Mouse (Mus musculus) midbrain, embryonic 13.5 days (tissue): ENCODE measurements at regions not wholly inside any gene's neighbourhood (a gene's known extent, or its start where the extent isn't known, plus 50 kb on each side); places are given as distances from the start of the nearest gene placed in this dataset.

Source experiments
- ATAC-seq: fragments of 200-750 bp; cut with Nextera tagmentation; 2 replicates; pipeline ENCODE4 v1.8.0; 2017; ENCODE audit warnings: mild to moderate bottlenecking, moderate TSS enrichment, moderate library complexity
- H3K27ac ChIP-seq: fragments of 300-500 bp; sonication (generic); 2 replicates; pipeline ENCODE4 v1.5.1; 2015; ENCODE audit warnings: inconsistent platforms, mild to moderate bottlenecking, moderate library complexity
- H3K27me3 ChIP-seq: fragments of 300-500 bp; sonication (generic); 2 replicates; pipeline ENCODE4 v1.6.1; 2015; ENCODE audit warnings: mild to moderate bottlenecking, inconsistent platforms
- H3K36me3 ChIP-seq: fragments of 300-500 bp; sonication (generic); 2 replicates; pipeline ENCODE4 v1.6.1; 2015; ENCODE audit warnings: mild to moderate bottlenecking, inconsistent platforms
- H3K4me1 ChIP-seq: fragments of 300-500 bp; sonication (generic); replicated peaks from 2 replicates; pipeline ENCODE4 v1.6.1; 2015; ENCODE audit warnings: inconsistent platforms
- H3K4me2 ChIP-seq: fragments of 300-500 bp; sonication (generic); replicated peaks from 2 replicates; pipeline ENCODE4 v1.6.1; 2015; ENCODE audit warnings: moderate library complexity, mild to moderate bottlenecking, inconsistent platforms
- H3K4me3 ChIP-seq: fragments of 300-500 bp; sonication (generic); replicated peaks from 2 replicates; pipeline ENCODE4 v1.5.1; 2015; ENCODE audit warnings: mild to moderate bottlenecking, inconsistent platforms
- H3K9ac ChIP-seq: fragments of 300-500 bp; sonication (generic); replicated peaks from 2 replicates; pipeline ENCODE4 v1.6.1; 2015; ENCODE audit warnings: mild to moderate bottlenecking, inconsistent platforms
- H3K9me3 ChIP-seq: fragments of 300-500 bp; sonication (generic); 2 replicates; pipeline ENCODE4 v1.6.1; 2016; ENCODE audit warnings: mild to moderate bottlenecking, inconsistent platforms
- WGBS: fragments of 180-500 bp; shearing (Covaris S2); methylation state at CpG from one replicate; pipeline ENCODE4 v1.1.7; 2015; 5-methylcytosine and 5-hydroxymethylcytosine counted together

GRCm38 (mm10) chr12:92073209-92073608 is 224.3 kb upstream of the Sel1l start:
- Histone ChIP-seq H3K9me3 (no peaks in the 10 kb centered on the region), H3K36me3 (no peaks in the 10 kb centered on the region), H3K4me3 (no peak overlapping the region), H3K27me3 (no peaks in the 10 kb centered on the region), H3K27ac (no peak overlapping the region), H3K9ac (no peak overlapping the region), H3K4me2 (no peak overlapping the region), H3K4me1 (no peaks in the 10 kb centered on the region)
- WGBS: 81% methylated on average over 10 of the region's 10 CpGs
- no peak for ATAC-seq

GRCm38 (mm10) chr12:92062731-92063130 is 213.8 kb upstream of the Sel1l start:
- Histone ChIP-seq H3K4me1 (no peaks in the 10 kb centered on the region), H3K36me3 (no peaks in the 10 kb centered on the region), H3K9me3 (no peaks in the 10 kb centered on the region), H3K27ac (no peak overlapping the region), H3K9ac (no peak overlapping the region), H3K27me3 (no peaks in the 10 kb centered on the region), H3K4me3 (no peak overlapping the region), H3K4me2 (no peak overlapping the region)
- WGBS: 94% methylated on average over 4 of the region's 4 CpGs
- ATAC-seq: no peak

- H3K27me3 ChIP-seq: no peaks in the 10 kb centered on the region
- ATAC-seq: no peak
- no peak overlapping the region for H3K4me3 ChIP-seq
- 76% methylated on average over 1 of the region's 1 CpGs for WGBS
- no peaks in the 10 kb centered on the region for H3K4me1 ChIP-seq
- no peak overlapping the region for H3K4me2 ChIP-seq
- no peak overlapping the region for H3K9ac ChIP-seq
- H3K27ac ChIP-seq: no peak overlapping the region
- H3K9me3 ChIP-seq: no peaks in the 10 kb centered on the region
- H3K36me3 ChIP-seq: no peaks in the 10 kb centered on the region
Measured at GRCm38 (mm10) chr12:92040481-92040880, 191.5 kb upstream of the Sel1l start.

- Histone ChIP-seq H3K9ac (no peak overlapping the region), H3K9me3 (no peaks in the 10 kb centered on the region), H3K36me3 (no peaks in the 10 kb centered on the region), H3K27me3 (no peaks in the 10 kb centered on the region), H3K4me3 (no peak overlapping the region), H3K4me1 (no peaks in the 10 kb centered on the region), H3K4me2 (no peak overlapping the region), H3K27ac (no peak overlapping the region)
- 93% methylated on average over 2 of the region's 2 CpGs for WGBS
- no peak for ATAC-seq
Measured at GRCm38 (mm10) chr12:92029192-92029591, 180.2 kb upstream of the Sel1l start.

GRCm38 (mm10) chr12:92028354-92028753 is 179.4 kb upstream of the Sel1l start:
- H3K9me3 ChIP-seq: no peaks in the 10 kb centered on the region
- H3K4me3 ChIP-seq: no peak overlapping the region
- no peaks in the 10 kb centered on the region for H3K36me3 ChIP-seq
- no peak for ATAC-seq
- no peak overlapping the region for H3K9ac ChIP-seq
- H3K27me3 ChIP-seq: no peaks in the 10 kb centered on the region
- no peak overlapping the region for H3K4me2 ChIP-seq
- H3K27ac ChIP-seq: no peak overlapping the region
- WGBS: 95% methylated on average over 7 of the region's 7 CpGs
- no peaks in the 10 kb centered on the region for H3K4me1 ChIP-seq

GRCm38 (mm10) chr12:92024461-92025218 is 175.7 kb upstream of the Sel1l start:
- no peak overlapping the region for H3K9ac ChIP-seq
- no peak overlapping the region for H3K4me2 ChIP-seq
- H3K9me3 ChIP-seq: no peaks in the 10 kb centered on the region
- H3K27me3 ChIP-seq: no peaks in the 10 kb centered on the region
- H3K4me3 ChIP-seq: no peak overlapping the region
- no peak overlapping the region for H3K27ac ChIP-seq
- H3K4me1 ChIP-seq: no peaks in the 10 kb centered on the region
- no peaks in the 10 kb centered on the region for H3K36me3 ChIP-seq
- peak; percentile 80 for ATAC-seq
- WGBS: 38% methylated on average over 4 of the region's 4 CpGs

GRCm38 (mm10) chr12:92019593-92020224 is 170.8 kb upstream of the Sel1l start:
- ATAC-seq: no peak
- Histone ChIP-seq H3K9ac (no peak overlapping the region), H3K4me2 (no peak overlapping the region), H3K36me3 (no peaks in the 10 kb centered on the region), H3K4me3 (no peak overlapping the region), H3K27ac (no peak overlapping the region), H3K27me3 (no peaks in the 10 kb centered on the region), H3K9me3 (no peaks in the 10 kb centered on the region), H3K4me1 (no peaks in the 10 kb centered on the region)
- 62% methylated on average over 6 of the region's 6 CpGs for WGBS

GRCm38 (mm10) chr12:92015373-92015772 is 166.4 kb upstream of the Sel1l start:
- no peak overlapping the region for H3K9ac ChIP-seq
- 86% methylated on average over 2 of the region's 2 CpGs for WGBS
- no peak for ATAC-seq
- H3K27ac ChIP-seq: no peak overlapping the region
- H3K4me1 ChIP-seq: no peaks in the 10 kb centered on the region
- H3K36me3 ChIP-seq: no peaks in the 10 kb centered on the region
- no peak overlapping the region for H3K4me2 ChIP-seq
- no peak overlapping the region for H3K4me3 ChIP-seq
- no peaks in the 10 kb centered on the region for H3K9me3 ChIP-seq
- no peaks in the 10 kb centered on the region; the same call in 1 of the 2 replicates for H3K27me3 ChIP-seq

GRCm38 (mm10) chr12:92013979-92014378 is 165.0 kb upstream of the Sel1l start:
- Histone ChIP-seq H3K27me3 (no peaks in the 10 kb centered on the region; the same call in 1 of the 2 replicates), H3K36me3 (no peaks in the 10 kb centered on the region), H3K4me2 (no peak overlapping the region), H3K9ac (no peak overlapping the region), H3K9me3 (no peaks in the 10 kb centered on the region), H3K4me3 (no peak overlapping the region), H3K4me1 (no peaks in the 10 kb centered on the region), H3K27ac (no peak overlapping the region)
- ATAC-seq: peak; percentile 62
- WGBS: 81% methylated on average over 8 of the region's 8 CpGs

GRCm38 (mm10) chr12:92013244-92013643 is 164.3 kb upstream of the Sel1l start:
- Histone ChIP-seq H3K4me3 (no peak overlapping the region), H3K9me3 (no peaks in the 10 kb centered on the region), H3K36me3 (no peaks in the 10 kb centered on the region), H3K4me2 (no peak overlapping the region), H3K9ac (no peak overlapping the region), H3K27me3 (no peaks in the 10 kb centered on the region; the same call in 1 of the 2 replicates), H3K27ac (no peak overlapping the region), H3K4me1 (no peaks in the 10 kb centered on the region)
- 12% methylated on average over 8 of the region's 8 CpGs for WGBS
- ATAC-seq: peak; percentile 43

- no peak overlapping the region for H3K4me2 ChIP-seq
- no peak overlapping the region for H3K27ac ChIP-seq
- no peaks in the 10 kb centered on the region for H3K36me3 ChIP-seq
- no peak overlapping the region for H3K9ac ChIP-seq
- 0 out of 2 replicates have a peak, but pooled peaks have one; percentile 14 for ATAC-seq
- no peak overlapping the region for H3K4me3 ChIP-seq
- H3K4me1 ChIP-seq: 0 out of 2 replicates have a peak, but pooled peaks cover 2% of the 10 kb centered on the region
- WGBS: 65% methylated on average over 12 of the region's 12 CpGs
- H3K9me3 ChIP-seq: no peaks in the 10 kb centered on the region
- no peaks in the 10 kb centered on the region for H3K27me3 ChIP-seq
Measured at GRCm38 (mm10) chr12:92004391-92005094, 155.6 kb upstream of the Sel1l start.

- ATAC-seq: no peak
- Histone ChIP-seq H3K9me3 (no peaks in the 10 kb centered on the region), H3K4me3 (no peak overlapping the region), H3K27me3 (no peaks in the 10 kb centered on the region), H3K9ac (no peak overlapping the region), H3K4me1 (no peaks in the 10 kb centered on the region), H3K4me2 (no peak overlapping the region), H3K27ac (no peak overlapping the region), H3K36me3 (no peaks in the 10 kb centered on the region)
- WGBS: 80% methylated on average over 2 of the region's 2 CpGs
Measured at GRCm38 (mm10) chr12:91999031-91999430, 150.1 kb upstream of the Sel1l start.
